Mouse (Mus musculus) neural tube, embryonic 14.5 days (tissue): Measurements from ENCODE around the gene Nav2. TPM values are rescaled to one million over a fixed set of nuclear protein-coding genes. Genes with fewer than 3 reads are reported as not detected.

Experiments
- ATAC-seq: fragments of 200-750 bp; cut with Nextera tagmentation; 2 replicates; pipeline ENCODE4 v1.8.0; 2017; ENCODE audit warnings: low read depth, mild to moderate bottlenecking, moderate TSS enrichment, moderate library complexity
- H3K27ac ChIP-seq: fragments of 300-500 bp; sonication (generic); 2 replicates; pipeline ENCODE4 v1.5.1; 2014; ENCODE audit warnings: low read depth, mild to moderate bottlenecking, control low read depth, low read length, moderate library complexity, mixed read lengths
- H3K27me3 ChIP-seq: fragments of 300-500 bp; sonication (generic); 2 replicates; pipeline ENCODE4 v1.6.1; 2014; ENCODE audit warnings: low read length; ENCODE audit not compliant: control insufficient read depth, insufficient read depth
- H3K36me3 ChIP-seq: fragments of 300-500 bp; sonication (generic); 2 replicates; pipeline ENCODE4 v1.6.1; 2014; ENCODE audit warnings: low read length, mixed read lengths; ENCODE audit not compliant: control insufficient read depth, insufficient read depth
- H3K4me1 ChIP-seq: fragments of 300-500 bp; sonication (generic); 2 replicates; pipeline ENCODE4 v1.6.1; 2014; ENCODE audit warnings: low read length; ENCODE audit not compliant: control insufficient read depth, insufficient read depth
- H3K4me2 ChIP-seq: fragments of 300-500 bp; sonication (generic); 2 replicates; pipeline ENCODE4 v1.6.1; 2014; ENCODE audit warnings: mild to moderate bottlenecking, low read depth, low read length, control low read depth
- H3K4me3 ChIP-seq: fragments of 300-500 bp; sonication (generic); 2 replicates; pipeline ENCODE4 v1.5.1; 2014; ENCODE audit warnings: low read depth, low read length, control low read depth, mixed read lengths
- H3K9ac ChIP-seq: fragments of 300-500 bp; sonication (generic); replicated peaks from 2 replicates; pipeline ENCODE4 v1.6.1; 2014; ENCODE audit warnings: low read depth, mild to moderate bottlenecking, control low read depth, low read length, mixed read lengths
- H3K9me3 ChIP-seq: fragments of 300-500 bp; sonication (generic); 2 replicates; pipeline ENCODE4 v1.6.1; 2016; ENCODE audit warnings: low read length; ENCODE audit not compliant: control insufficient read depth
- WGBS: fragments of 180-500 bp; shearing (Covaris S2); extraction: QIAGEN DNeasy Blood & Tissue Kit; methylation state at CpG from one replicate; pipeline ENCODE4 v1.1.7; 2014; 5-methylcytosine and 5-hydroxymethylcytosine counted together
- polyA plus RNA-seq: library from polyadenylated mRNA; unstranded; fragments of >200 nt; fragmentation: Nextera tagmentation; extraction: Ambion mirVana; gene quantifications from 2 replicates; pipeline ENCODE4 v1.2.1, GENCODE M21; 2014

The Nav2 gene
- polyA plus RNA-seq, 1 experiment from 2014 or later: 36.5 TPM

DNA sequence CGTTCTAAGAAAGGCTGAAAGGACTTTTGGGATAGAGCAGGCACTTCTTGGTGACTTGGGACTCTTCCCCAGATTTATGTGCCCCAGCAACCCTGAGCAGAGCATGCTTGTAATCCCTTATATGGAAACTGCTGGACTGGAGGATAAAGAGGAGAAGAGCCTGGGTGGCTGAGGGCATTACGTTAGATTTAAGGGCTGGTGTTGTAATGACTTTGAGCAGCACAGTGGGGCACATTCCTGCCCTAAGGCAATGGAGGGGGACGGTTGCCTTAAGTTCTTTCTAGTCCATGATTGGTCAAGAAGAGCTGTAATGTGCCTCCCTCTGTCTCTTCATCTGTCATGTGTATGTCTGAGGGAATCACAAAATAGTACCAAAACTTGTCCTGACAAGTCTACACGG is 651.5 kb downstream of the Nav2 start:
- Histone ChIP-seq H3K27me3 (no peaks in the 10 kb centered on the region), H3K4me1 (no peaks in the 10 kb centered on the region), H3K4me2 (no peak overlapping the region), H3K4me3 (no peak overlapping the region), H3K9me3 (no peaks in the 10 kb centered on the region), H3K27ac (no peak overlapping the region), H3K9ac (no peak overlapping the region), H3K36me3 (no peaks in the 10 kb centered on the region; the same call in 1 of the 2 replicates)
- ATAC-seq: no peak
- WGBS: 51% methylated on average over 4 of the region's 4 CpGs

DNA sequence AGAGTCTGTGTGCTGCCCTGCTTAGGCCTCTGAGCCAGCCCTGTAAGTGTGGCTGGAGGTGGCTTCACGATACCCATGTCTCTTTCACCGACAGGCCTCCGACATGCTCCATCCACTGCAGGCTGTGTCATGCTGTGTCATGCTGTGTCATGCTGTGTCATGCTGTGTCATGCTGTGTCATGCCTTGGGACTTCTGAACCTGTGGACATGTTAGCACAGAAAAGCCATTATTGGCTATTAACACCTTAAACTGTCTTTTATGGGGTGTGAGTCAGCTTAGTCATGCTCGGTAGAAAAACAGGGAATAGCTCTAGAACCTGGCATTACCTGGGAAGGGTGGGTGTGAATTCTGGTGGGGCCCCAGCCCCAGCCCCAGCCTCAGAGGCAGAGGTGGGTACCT is 653.9 kb downstream of the Nav2 start:
- Histone ChIP-seq H3K36me3 (peaks cover 2% of the 10 kb centered on the region; the same call in 1 of the 2 replicates), H3K4me2 (no peak overlapping the region)
- no peak for ATAC-seq

GRCm38 (mm10) chr7:49562851-49563250 is 654.3 kb downstream of the Nav2 start:
- Histone ChIP-seq H3K36me3 (peaks cover 3% of the 10 kb centered on the region; the same call in 1 of the 2 replicates), H3K9me3 (no peaks in the 10 kb centered on the region), H3K4me3 (no peak overlapping the region), H3K4me1 (no peaks in the 10 kb centered on the region), H3K27ac (no peak overlapping the region), H3K4me2 (no peak overlapping the region), H3K27me3 (no peaks in the 10 kb centered on the region), H3K9ac (no peak overlapping the region)
- 92% methylated on average over 8 of the region's 8 CpGs for WGBS
- ATAC-seq: no peak

More for the DNA sequence above, 653.9 kb downstream of the Nav2 start:
- 93% methylated on average over 4 of the region's 4 CpGs for WGBS
- Histone ChIP-seq H3K9ac (no peak overlapping the region), H3K9me3 (no peaks in the 10 kb centered on the region), H3K27me3 (no peaks in the 10 kb centered on the region), H3K27ac (no peak overlapping the region), H3K4me1 (no peaks in the 10 kb centered on the region), H3K4me3 (no peak overlapping the region)

DNA sequence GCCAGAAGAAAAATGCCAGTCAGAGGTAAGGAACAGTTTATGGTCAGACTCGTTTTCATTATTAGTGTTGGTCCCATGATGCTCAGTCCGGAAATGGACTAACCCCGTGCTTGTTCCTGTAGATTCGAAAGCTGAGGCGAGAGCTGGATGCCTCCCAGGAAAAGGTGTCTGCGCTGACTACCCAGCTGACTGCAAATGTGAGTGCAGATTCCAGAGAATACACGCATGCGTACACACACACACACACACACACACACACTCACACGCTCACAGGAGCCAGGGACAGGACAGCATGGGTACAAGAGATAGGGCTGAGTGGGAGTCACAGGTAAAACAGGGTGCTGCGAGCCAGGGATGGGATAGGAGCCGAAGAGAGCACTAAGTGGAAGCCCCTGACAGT is 656.6 kb downstream of the Nav2 start:
- Histone ChIP-seq H3K36me3 (peaks cover 3% of the 10 kb centered on the region; the same call in 1 of the 2 replicates), H3K4me3 (no peak overlapping the region), H3K27ac (no peak overlapping the region), H3K27me3 (no peaks in the 10 kb centered on the region), H3K4me2 (no peak overlapping the region), H3K9ac (no peak overlapping the region), H3K9me3 (no peaks in the 10 kb centered on the region), H3K4me1 (no peaks in the 10 kb centered on the region)
- ATAC-seq: no peak
- 92% methylated on average over 11 of the region's 11 CpGs for WGBS

- 80% methylated on average over 11 of the region's 11 CpGs for WGBS
- H3K27me3 ChIP-seq: no peaks in the 10 kb centered on the region
- no peaks in the 10 kb centered on the region for H3K4me1 ChIP-seq
- H3K9me3 ChIP-seq: no peaks in the 10 kb centered on the region
- no peak overlapping the region for H3K27ac ChIP-seq
- peaks cover 3% of the 10 kb centered on the region; the same call in 1 of the 2 replicates for H3K36me3 ChIP-seq
- H3K9ac ChIP-seq: no peak overlapping the region
- no peak overlapping the region for H3K4me3 ChIP-seq
- H3K4me2 ChIP-seq: no peak overlapping the region
- ATAC-seq: no peak
Measured at GRCm38 (mm10) chr7:49565798-49566197, 657.3 kb downstream of the Nav2 start.

- 76% methylated on average over 13 of the region's 13 CpGs for WGBS
- H3K9ac ChIP-seq: no peak overlapping the region
- peaks cover 3% of the 10 kb centered on the region; the same call in 1 of the 2 replicates for H3K36me3 ChIP-seq
Measured at GRCm38 (mm10) chr7:49567346-49568034, 659.0 kb downstream of the Nav2 start.

GRCm38 (mm10) chr7:49569646-49570045 is 661.1 kb downstream of the Nav2 start:
- Histone ChIP-seq H3K4me1 (no peaks in the 10 kb centered on the region), H3K9me3 (no peaks in the 10 kb centered on the region), H3K9ac (no peak overlapping the region), H3K27me3 (no peaks in the 10 kb centered on the region), H3K4me3 (no peak overlapping the region), H3K27ac (no peak overlapping the region), H3K36me3 (peaks cover 3% of the 10 kb centered on the region; the same call in 1 of the 2 replicates), H3K4me2 (no peak overlapping the region)
- WGBS: 40% methylated on average over 7 of the region's 7 CpGs
- ATAC-seq: no peak

More at GRCm38 (mm10) chr7:49567346-49568034, 659.0 kb downstream of the Nav2 start:
- ATAC-seq: no peak
- H3K27ac ChIP-seq: no peak overlapping the region
- no peaks in the 10 kb centered on the region for H3K4me1 ChIP-seq
- no peaks in the 10 kb centered on the region for H3K27me3 ChIP-seq
- H3K4me2 ChIP-seq: no peak overlapping the region
- no peaks in the 10 kb centered on the region for H3K9me3 ChIP-seq
- no peak overlapping the region for H3K4me3 ChIP-seq

GRCm38 (mm10) chr7:49571606-49572005 is 663.1 kb downstream of the Nav2 start:
- Histone ChIP-seq H3K4me1 (no peaks in the 10 kb centered on the region), H3K4me2 (no peak overlapping the region), H3K9ac (no peak overlapping the region), H3K27me3 (no peaks in the 10 kb centered on the region), H3K9me3 (no peaks in the 10 kb centered on the region), H3K4me3 (no peak overlapping the region), H3K27ac (no peak overlapping the region), H3K36me3 (peaks cover 7% of the 10 kb centered on the region; the same call in 1 of the 2 replicates)
- ATAC-seq: no peak
- 98% methylated on average over 2 of the region's 2 CpGs for WGBS

GRCm38 (mm10) chr7:49575226-49575625 is 666.7 kb downstream of the Nav2 start:
- Histone ChIP-seq H3K9ac (no peak overlapping the region), H3K27ac (no peak overlapping the region), H3K27me3 (no peaks in the 10 kb centered on the region), H3K36me3 (peaks cover 12% of the 10 kb centered on the region), H3K9me3 (no peaks in the 10 kb centered on the region), H3K4me1 (no peaks in the 10 kb centered on the region), H3K4me2 (no peak overlapping the region), H3K4me3 (no peak overlapping the region)
- no peak for ATAC-seq
- WGBS: 96% methylated on average over 9 of the region's 9 CpGs
